Mouse (Mus musculus): Measurements from ENCODE around the gene Ugt3a1. TPM values are rescaled to one million over a fixed set of nuclear protein-coding genes. Genes with fewer than 3 reads are reported as not detected.
"Not testable (repeated sequence)": the region's sequence is repeated elsewhere in the genome, so short reads cannot be mapped to it uniquely, and the experiment has no call there.

Gene Ugt3a1
- polyA plus RNA-seq (2014; fragmentation: Nextera tagmentation; extraction: Ambion mirVana): 0.21 TPM in 1 of 2 replicates, not detected in the other

DNA sequence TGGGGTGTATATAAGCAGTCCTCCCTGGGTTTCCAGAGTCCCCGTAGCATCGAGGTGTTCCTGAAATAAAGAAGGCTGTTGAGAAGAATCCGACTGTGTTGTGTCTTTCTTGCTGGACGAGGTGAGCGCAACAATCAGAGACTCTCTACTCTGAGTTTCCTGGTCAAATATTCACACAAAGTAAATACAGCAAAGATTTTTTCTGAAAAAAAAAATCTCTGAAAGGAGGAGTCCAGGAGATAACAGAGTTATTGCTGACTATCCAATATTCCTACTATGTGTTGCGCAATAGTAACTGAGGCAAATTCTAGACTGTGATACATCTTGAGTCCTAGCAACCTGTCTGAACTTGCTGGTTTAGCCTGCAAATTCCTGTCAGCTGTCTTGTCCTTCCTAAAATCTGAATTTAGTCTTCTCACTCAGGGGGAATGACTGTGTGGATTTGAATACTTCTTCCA, at the start of gene Ugt3a1:
TSS of gene Ugt3a1 (plus strand) at position 51 of the 458 bp plus-strand sequence.
- WGBS: 92% methylated on average over 6 of the region's 6 CpGs
- H3K4me2 ChIP-seq: no peak within 1 kb of the TSS
- no peak within 1 kb of the TSS for H3K27ac ChIP-seq (ENCODE audit: low read depth, low read length)
- DNase-seq (ENCODE audit: low spot score) (no peak), ATAC-seq (replicated peaks; ENCODE audit: low FRiP score) (no peak)
- no peak within 1 kb of the TSS for H3K9ac ChIP-seq (ENCODE audit: low read depth, low read length)
- H3K4me3 ChIP-seq (ENCODE audit: low read depth, low read length): no peak within 1 kb of the TSS
- H3K27me3 ChIP-seq (replicated peaks; ENCODE audit: control insufficient read depth, insufficient read depth, low read length): no peaks in the 10 kb centered on the region
- H3K4me1 ChIP-seq (replicated peaks; ENCODE audit: control insufficient read depth, insufficient read depth, low read length): no peaks in the 10 kb centered on the region
- H3K36me3 ChIP-seq (ENCODE audit: control insufficient read depth, insufficient read depth, low read length): no peaks in the 10 kb centered on the region
- no peaks in the 10 kb centered on the region for H3K9me3 ChIP-seq (ENCODE audit: control insufficient read depth, low read length)

- DNase-seq (ENCODE audit: low spot score); H3K36me3 ChIP-seq (ENCODE audit: control insufficient read depth, insufficient read depth, low read length); H3K4me1 ChIP-seq (replicated peaks; ENCODE audit: control insufficient read depth, insufficient read depth, low read length); H3K27ac ChIP-seq (ENCODE audit: low read depth, low read length); H3K9me3 ChIP-seq (ENCODE audit: control insufficient read depth, low read length); H3K4me2 ChIP-seq; ATAC-seq (replicated peaks; ENCODE audit: low FRiP score); H3K27me3 ChIP-seq (replicated peaks; ENCODE audit: control insufficient read depth, insufficient read depth, low read length); H3K4me3 ChIP-seq (ENCODE audit: low read depth, low read length); H3K9ac ChIP-seq (ENCODE audit: low read depth, low read length): not testable (repeated sequence)
- 70% methylated on average over 4 of the region's 4 CpGs for WGBS
Observed at GRCm38 (mm10) chr15:9230917-9231316, 45.8 kb upstream of the Ugt3a1 start.

DNA sequence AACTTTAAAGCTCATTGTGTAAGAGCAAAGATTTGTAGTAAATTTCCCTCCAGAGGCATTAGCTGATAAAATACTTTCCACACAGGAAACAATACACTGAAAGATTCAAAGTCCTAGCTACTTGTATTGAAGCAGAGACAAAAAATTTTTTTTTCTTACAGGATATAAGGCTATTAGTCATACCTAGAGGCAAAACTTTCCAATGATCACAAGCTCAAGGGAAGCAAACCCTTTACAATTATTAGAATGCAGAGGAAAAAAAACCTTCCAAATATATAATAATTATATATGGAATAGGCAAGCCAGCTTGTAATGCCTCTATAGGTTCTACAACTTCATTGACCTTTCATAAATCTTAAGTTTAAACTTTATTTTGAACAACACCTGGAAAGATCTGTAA, 30.3 kb upstream of the Ugt3a1 start:
- Histone ChIP-seq H3K27ac (ENCODE audit: low read depth, low read length) (no peak overlapping the region), H3K9me3 (ENCODE audit: control insufficient read depth, low read length) (no peaks in the 10 kb centered on the region), H3K27me3 (replicated peaks; ENCODE audit: control insufficient read depth, insufficient read depth, low read length) (no peaks in the 10 kb centered on the region), H3K4me2 (no peak overlapping the region), H3K36me3 (ENCODE audit: control insufficient read depth, insufficient read depth, low read length) (no peaks in the 10 kb centered on the region), H3K9ac (ENCODE audit: low read depth, low read length) (no peak overlapping the region), H3K4me1 (replicated peaks; ENCODE audit: control insufficient read depth, insufficient read depth, low read length) (no peaks in the 10 kb centered on the region), H3K4me3 (ENCODE audit: low read depth, low read length) (no peak overlapping the region)
- no peak for DNase-seq (ENCODE audit: low spot score)
- ATAC-seq (replicated peaks; ENCODE audit: low FRiP score): no peak

DNA sequence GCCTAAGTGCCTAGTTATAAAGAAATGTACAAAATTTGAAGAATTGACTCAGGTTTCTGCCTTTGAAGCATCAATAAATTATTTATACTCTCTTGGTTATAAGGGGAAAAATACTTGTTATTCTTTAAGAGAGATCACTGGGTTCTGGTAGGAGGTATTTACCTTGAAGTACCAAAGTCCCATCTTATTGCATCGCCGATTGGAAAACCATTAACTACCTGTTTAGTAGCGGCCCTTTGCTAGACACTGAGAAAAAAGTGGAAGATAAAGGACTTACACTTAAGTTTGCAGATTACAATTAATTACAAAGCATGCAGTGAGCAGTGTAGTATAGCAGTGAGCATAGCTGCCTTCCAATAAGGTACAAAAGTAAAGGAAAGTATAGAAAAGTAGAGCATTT, 23.8 kb upstream of the Ugt3a1 start:
- no peak for ATAC-seq (replicated peaks; ENCODE audit: low FRiP score)
- H3K4me2 ChIP-seq: no peak overlapping the region
- no peak overlapping the region for H3K27ac ChIP-seq (ENCODE audit: low read depth, low read length)
- no peak for DNase-seq (ENCODE audit: low spot score)
- H3K36me3 ChIP-seq (ENCODE audit: control insufficient read depth, insufficient read depth, low read length): no peaks in the 10 kb centered on the region
- no peak overlapping the region for H3K4me3 ChIP-seq (ENCODE audit: low read depth, low read length)
- WGBS: 87% methylated on average over 3 of the region's 3 CpGs
- H3K9ac ChIP-seq (ENCODE audit: low read depth, low read length): no peak overlapping the region
- no peaks in the 10 kb centered on the region for H3K4me1 ChIP-seq (replicated peaks; ENCODE audit: control insufficient read depth, insufficient read depth, low read length)
- H3K9me3 ChIP-seq (ENCODE audit: control insufficient read depth, low read length): no peaks in the 10 kb centered on the region
- no peaks in the 10 kb centered on the region for H3K27me3 ChIP-seq (replicated peaks; ENCODE audit: control insufficient read depth, insufficient read depth, low read length)

DNA sequence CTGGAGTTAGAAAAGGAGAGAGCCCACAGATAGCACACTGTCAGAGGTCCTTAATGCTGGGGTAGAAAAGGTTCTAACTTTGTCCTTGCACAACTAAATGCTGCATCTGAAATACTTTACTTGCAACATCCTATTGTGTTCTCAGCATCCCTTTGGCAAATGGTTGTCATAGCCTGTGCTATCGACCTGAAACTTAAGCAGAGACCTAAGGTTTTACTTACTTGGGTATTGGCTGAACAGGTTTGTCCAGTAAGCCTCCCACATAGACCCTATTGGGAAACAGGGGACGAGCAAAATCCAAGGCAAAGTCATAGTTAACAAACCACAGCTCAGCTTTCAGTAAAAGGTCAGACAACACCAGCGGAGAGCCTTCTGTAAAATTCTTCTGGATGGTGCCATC, 16.1 kb upstream of the Ugt3a1 start:
- ATAC-seq (replicated peaks; ENCODE audit: low FRiP score): no peak
- Histone ChIP-seq H3K27ac (ENCODE audit: low read depth, low read length) (no peak overlapping the region), H3K9ac (ENCODE audit: low read depth, low read length) (no peak overlapping the region), H3K4me3 (ENCODE audit: low read depth, low read length) (no peak overlapping the region), H3K27me3 (replicated peaks; ENCODE audit: control insufficient read depth, insufficient read depth, low read length) (no peaks in the 10 kb centered on the region), H3K9me3 (ENCODE audit: control insufficient read depth, low read length) (no peaks in the 10 kb centered on the region), H3K4me2 (no peak overlapping the region), H3K36me3 (ENCODE audit: control insufficient read depth, insufficient read depth, low read length) (no peaks in the 10 kb centered on the region), H3K4me1 (replicated peaks; ENCODE audit: control insufficient read depth, insufficient read depth, low read length) (no peaks in the 10 kb centered on the region)
- no peak for DNase-seq (ENCODE audit: low spot score)
- 71% methylated on average over 3 of the region's 3 CpGs for WGBS

DNA sequence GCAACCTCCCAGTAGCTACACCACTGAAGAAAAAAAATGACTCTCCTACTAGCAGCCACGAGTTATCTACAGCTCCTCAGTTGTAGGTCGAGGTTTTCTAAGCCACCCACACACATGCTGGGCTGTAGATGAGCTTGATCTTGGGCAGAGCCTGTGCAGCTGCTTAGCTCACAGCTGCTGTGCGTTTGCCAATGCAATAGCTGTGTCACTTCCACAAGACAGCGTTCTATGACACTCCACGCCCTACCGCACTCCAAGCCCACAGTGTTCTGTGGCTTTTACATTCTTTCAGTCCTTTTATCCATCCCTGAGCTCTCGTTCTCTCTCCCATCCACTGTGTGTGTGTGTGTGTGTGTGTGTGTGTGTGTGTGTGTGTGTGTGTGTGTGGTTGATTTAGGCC, 4.8 kb upstream of the Ugt3a1 start:
- DNase-seq (ENCODE audit: low spot score) (no peak), ATAC-seq (replicated peaks; ENCODE audit: low FRiP score) (no peak)
- WGBS: 65% methylated on average over 7 of the region's 7 CpGs
- Histone ChIP-seq H3K27me3 (replicated peaks; ENCODE audit: control insufficient read depth, insufficient read depth, low read length) (no peaks in the 10 kb centered on the region), H3K27ac (ENCODE audit: low read depth, low read length) (no peak overlapping the region), H3K4me1 (replicated peaks; ENCODE audit: control insufficient read depth, insufficient read depth, low read length) (no peaks in the 10 kb centered on the region), H3K36me3 (ENCODE audit: control insufficient read depth, insufficient read depth, low read length) (no peaks in the 10 kb centered on the region), H3K9me3 (ENCODE audit: control insufficient read depth, low read length) (no peaks in the 10 kb centered on the region), H3K4me2 (no peak overlapping the region), H3K4me3 (ENCODE audit: low read depth, low read length) (no peak overlapping the region), H3K9ac (ENCODE audit: low read depth, low read length) (no peak overlapping the region)

GRCm38 (mm10) chr15:9279026-9279425, 2.3 kb downstream of the Ugt3a1 start:
- 75% methylated on average over 3 of the region's 3 CpGs for WGBS
- ATAC-seq (replicated peaks; ENCODE audit: low FRiP score) (no peak), DNase-seq (ENCODE audit: low spot score) (no peak)
- Histone ChIP-seq H3K4me3 (ENCODE audit: low read depth, low read length) (no peak overlapping the region), H3K9me3 (ENCODE audit: control insufficient read depth, low read length) (no peaks in the 10 kb centered on the region), H3K9ac (ENCODE audit: low read depth, low read length) (no peak overlapping the region), H3K27ac (ENCODE audit: low read depth, low read length) (no peak overlapping the region), H3K4me1 (replicated peaks; ENCODE audit: control insufficient read depth, insufficient read depth, low read length) (no peaks in the 10 kb centered on the region), H3K4me2 (no peak overlapping the region), H3K27me3 (replicated peaks; ENCODE audit: control insufficient read depth, insufficient read depth, low read length) (no peaks in the 10 kb centered on the region), H3K36me3 (ENCODE audit: control insufficient read depth, insufficient read depth, low read length) (no peaks in the 10 kb centered on the region)

DNA sequence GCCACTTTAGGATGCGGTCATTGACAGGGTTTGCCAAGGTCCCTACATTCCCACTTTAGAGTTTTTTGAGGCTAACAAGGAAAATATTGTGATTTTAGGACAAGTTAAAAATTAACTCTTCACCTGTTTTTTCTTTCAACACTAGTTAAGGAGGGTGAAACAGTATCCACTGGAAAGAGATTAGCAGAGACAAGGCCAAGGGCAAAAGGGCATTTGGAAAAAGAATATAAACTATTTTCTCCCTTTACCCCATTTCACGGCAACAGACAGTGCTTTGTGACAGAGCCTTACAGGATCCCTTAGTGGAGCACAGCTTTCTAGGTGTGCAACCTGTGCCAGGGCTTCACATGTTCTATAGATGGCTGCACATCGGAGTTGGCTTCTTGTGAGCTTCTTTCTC, 2.9 kb downstream of the Ugt3a1 start:
- no peak for ATAC-seq (replicated peaks; ENCODE audit: low FRiP score)

DNA sequence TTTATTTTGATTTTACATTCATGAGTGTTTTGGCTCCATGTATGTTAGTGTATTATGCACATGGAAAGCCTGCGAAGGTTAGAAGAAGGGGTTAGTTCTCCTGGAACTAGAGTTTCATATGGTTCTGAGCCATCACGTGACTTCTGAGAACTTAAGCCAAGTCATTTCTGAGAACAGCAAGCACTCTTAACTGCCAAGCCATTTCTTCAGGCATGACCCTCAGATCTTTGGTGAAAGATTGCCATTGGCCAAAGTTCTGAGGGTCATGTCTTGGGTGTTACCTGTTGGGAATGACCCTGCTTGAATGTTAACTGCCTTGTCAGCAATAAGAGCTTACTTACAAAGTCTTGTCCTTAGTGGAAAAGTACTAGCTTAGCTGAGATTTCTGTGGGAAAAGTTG, 6.5 kb downstream of the Ugt3a1 start:
- Histone ChIP-seq H3K9ac (ENCODE audit: low read depth, low read length) (no peak overlapping the region), H3K9me3 (ENCODE audit: control insufficient read depth, low read length) (no peaks in the 10 kb centered on the region), H3K4me2 (no peak overlapping the region), H3K4me3 (ENCODE audit: low read depth, low read length) (no peak overlapping the region), H3K36me3 (ENCODE audit: control insufficient read depth, insufficient read depth, low read length) (no peaks in the 10 kb centered on the region), H3K27me3 (replicated peaks; ENCODE audit: control insufficient read depth, insufficient read depth, low read length) (no peaks in the 10 kb centered on the region), H3K4me1 (replicated peaks; ENCODE audit: control insufficient read depth, insufficient read depth, low read length) (no peaks in the 10 kb centered on the region), H3K27ac (ENCODE audit: low read depth, low read length) (no peak overlapping the region)
- WGBS: 83% methylated on average over 2 of the region's 2 CpGs
- DNase-seq (ENCODE audit: low spot score) (no peak), ATAC-seq (replicated peaks; ENCODE audit: low FRiP score) (no peak)

More for the DNA sequence above, 2.9 kb downstream of the Ugt3a1 start:
- Histone ChIP-seq H3K36me3 (ENCODE audit: control insufficient read depth, insufficient read depth, low read length) (no peaks in the 10 kb centered on the region), H3K27me3 (replicated peaks; ENCODE audit: control insufficient read depth, insufficient read depth, low read length) (no peaks in the 10 kb centered on the region), H3K27ac (ENCODE audit: low read depth, low read length) (no peak overlapping the region), H3K4me3 (ENCODE audit: low read depth, low read length) (no peak overlapping the region), H3K9ac (ENCODE audit: low read depth, low read length) (no peak overlapping the region), H3K4me1 (replicated peaks; ENCODE audit: control insufficient read depth, insufficient read depth, low read length) (no peaks in the 10 kb centered on the region), H3K4me2 (no peak overlapping the region), H3K9me3 (ENCODE audit: control insufficient read depth, low read length) (no peaks in the 10 kb centered on the region)
- DNase-seq (ENCODE audit: low spot score): no peak
- 84% methylated on average over 3 of the region's 3 CpGs for WGBS

Data from liver, embryonic 11.5 days (tissue).